21 mouse cellular contexts compared by ENCODE assay signal in the genomic region with DNA sequence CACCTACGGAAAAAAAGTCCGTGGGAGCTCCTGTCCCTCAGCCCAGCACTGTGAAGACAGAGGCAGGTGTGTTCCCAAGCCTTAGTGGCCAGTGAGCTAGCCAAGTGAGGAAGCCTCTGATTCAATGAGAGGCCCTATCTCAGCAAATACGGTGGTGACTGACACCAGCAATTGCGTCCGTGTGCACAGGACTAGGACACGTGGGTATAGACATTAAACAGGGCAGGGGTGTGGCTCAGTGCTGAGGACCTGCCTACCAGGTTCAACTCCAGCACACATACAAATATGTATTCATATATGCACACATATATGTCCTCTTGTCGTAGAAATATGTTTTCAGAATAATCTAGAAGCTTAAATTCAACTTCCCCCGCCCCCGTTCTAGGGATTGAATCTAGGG. TPM values are rescaled to one million over a fixed set of nuclear protein-coding genes. Genes with fewer than 3 reads are reported as not detected.
"Had no signal": no experiment of that assay in that cellular context is flagged by ENCODE, and none has a peak within 500 bp of the region (broad histone marks: within the 10 kb centered on the region; RNA-seq: fewer than 3 reads in every experiment).

No protein-coding gene starts in this region.

- H3K9ac ChIP-seq: liver, embryonic 15.5 days; liver, postnatal 0 days; lung, embryonic 15.5 days; midbrain, embryonic 12.5 days; neural tube, embryonic 12.5 days; stomach, embryonic 15.5 days had no signal

- H3K4me1 ChIP-seq: liver, embryonic 15.5 days had no signal

- H3K36me3 ChIP-seq: liver, embryonic 15.5 days; lung, embryonic 15.5 days; midbrain, embryonic 10.5 days; midbrain, embryonic 12.5 days; neural tube, embryonic 12.5 days; stomach, embryonic 15.5 days had no signal

- H3K27ac ChIP-seq: liver, embryonic 15.5 days; lung, embryonic 15.5 days; macrophage; midbrain, embryonic 10.5 days; midbrain, embryonic 12.5 days; neural tube, embryonic 12.5 days; stomach, embryonic 15.5 days had no signal

- H3K4me3 ChIP-seq: liver, embryonic 15.5 days; lung, embryonic 15.5 days; midbrain, embryonic 10.5 days; midbrain, embryonic 12.5 days; neural tube, embryonic 12.5 days; stomach, embryonic 15.5 days had no signal

- H3K9me3 ChIP-seq: liver, embryonic 15.5 days; lung, embryonic 15.5 days; midbrain, embryonic 10.5 days; midbrain, embryonic 12.5 days; neural tube, embryonic 12.5 days; stomach, embryonic 15.5 days had no signal

- ATAC-seq: liver, postnatal 0 days; lung, postnatal 0 days; midbrain, embryonic 16.5 days had no signal

- H3K4me2 ChIP-seq: liver, embryonic 15.5 days; lung, embryonic 15.5 days; midbrain, embryonic 12.5 days; neural tube, embryonic 12.5 days; stomach, embryonic 15.5 days had no signal

- DNase-seq: liver, postnatal 0 days; lung, adult 2 months; lung, postnatal 14 days; lung, postnatal 36 days; midbrain, embryonic 14.5 days; right cerebral cortex, postnatal 14 days; thymus, adult 2 months; thymus, postnatal 25 days; thymus, postnatal 4 days had no signal

RNA-seq across cellular contexts. Expression of a gene that starts 1.5 kb away (rescaled TPM):
- total RNA-seq: megakaryocyte, adult 5-6 weeks; megakaryocyte-erythroid progenitor cell, adult 5-6 weeks had no signal

RNA-seq across cellular contexts. Expression of a gene that starts 7.8 kb away (rescaled TPM):
- total RNA-seq: megakaryocyte, adult 5-6 weeks; megakaryocyte-erythroid progenitor cell, adult 5-6 weeks; neutrophil, adult 5-6 weeks had no signal
- polyA plus RNA-seq: liver, embryonic 15.5 days; midbrain, embryonic 12.5 days; midbrain, embryonic 14.5 days; neural tube, embryonic 12.5 days had no signal

RNA-seq across cellular contexts. Expression of a gene that starts 18.4 kb away (rescaled TPM):
- total RNA-seq: megakaryocyte, adult 5-6 weeks had no signal
- polyA plus RNA-seq: macrophage had no signal
